Mouse (Mus musculus) heart, adult 8-10 months (tissue): ENCODE results near the gene Kdm7a. TPM values are rescaled to one million over a fixed set of nuclear protein-coding genes. Genes with fewer than 3 reads are reported as not detected.
A peak's percentile ranks its signal among the peaks of the same experiment; 100 is the strongest.

Experiments
- DNase-seq: peaks from one replicate; pipeline ENCODE4 v3.0.0; 2022; ENCODE audit warnings: low spot score
- total RNA-seq, 4 experiments: library from RNA; stranded (reverse); gene quantifications; 2 replicates each; pipeline ENCODE4 v1.2.4; 2022

Gene Kdm7a
- total RNA-seq, 4 experiments from 2014 or later: 16.9 to 20.8 (median 18.9) TPM

DNA sequence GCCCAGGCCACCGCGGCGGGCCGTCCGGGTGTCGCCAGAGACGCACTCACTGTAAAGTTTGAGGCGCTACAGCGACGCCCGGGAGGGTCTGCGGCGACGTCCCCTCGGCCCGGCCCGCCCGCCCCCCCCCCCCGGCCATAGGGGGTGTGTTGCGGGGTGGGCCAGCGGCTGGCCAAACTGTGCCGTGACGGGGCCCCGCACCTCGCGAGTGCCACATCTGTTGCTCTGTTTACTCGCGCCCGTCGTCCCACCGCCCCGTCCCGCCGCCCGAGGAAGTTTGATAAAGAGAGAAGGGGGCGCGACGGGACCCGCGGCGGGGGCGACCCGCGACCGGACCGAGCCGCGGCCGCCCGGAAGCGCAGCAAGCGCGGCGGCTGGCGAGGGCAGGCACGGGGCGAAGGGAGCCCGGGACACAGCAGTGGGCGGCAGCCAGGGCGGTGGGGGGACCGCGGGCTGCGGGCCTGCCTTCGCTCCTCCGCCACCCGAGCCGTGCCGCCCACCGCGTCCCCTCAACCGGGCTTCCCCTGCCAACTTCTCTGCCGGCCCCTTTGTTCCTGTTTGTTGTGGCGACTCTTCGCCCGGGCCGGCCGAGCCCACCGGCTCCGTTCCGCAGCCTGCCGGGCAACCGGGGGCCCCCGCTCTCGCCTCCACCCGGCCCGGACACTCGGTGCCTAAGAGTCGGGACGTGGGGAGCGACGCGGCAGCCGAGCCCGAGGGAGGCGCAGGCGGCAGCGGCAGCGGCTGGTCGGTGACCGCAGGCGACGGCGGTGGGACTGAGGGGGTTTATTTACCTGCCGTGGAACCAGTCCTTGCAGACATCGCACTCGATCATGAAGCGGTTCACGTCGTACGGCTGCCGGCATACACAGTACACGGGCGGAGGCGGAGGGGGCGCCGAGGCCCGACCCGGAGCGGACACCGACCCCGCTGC is 674 bp downstream of the Kdm7a start:
- no peak for DNase-seq

DNA sequence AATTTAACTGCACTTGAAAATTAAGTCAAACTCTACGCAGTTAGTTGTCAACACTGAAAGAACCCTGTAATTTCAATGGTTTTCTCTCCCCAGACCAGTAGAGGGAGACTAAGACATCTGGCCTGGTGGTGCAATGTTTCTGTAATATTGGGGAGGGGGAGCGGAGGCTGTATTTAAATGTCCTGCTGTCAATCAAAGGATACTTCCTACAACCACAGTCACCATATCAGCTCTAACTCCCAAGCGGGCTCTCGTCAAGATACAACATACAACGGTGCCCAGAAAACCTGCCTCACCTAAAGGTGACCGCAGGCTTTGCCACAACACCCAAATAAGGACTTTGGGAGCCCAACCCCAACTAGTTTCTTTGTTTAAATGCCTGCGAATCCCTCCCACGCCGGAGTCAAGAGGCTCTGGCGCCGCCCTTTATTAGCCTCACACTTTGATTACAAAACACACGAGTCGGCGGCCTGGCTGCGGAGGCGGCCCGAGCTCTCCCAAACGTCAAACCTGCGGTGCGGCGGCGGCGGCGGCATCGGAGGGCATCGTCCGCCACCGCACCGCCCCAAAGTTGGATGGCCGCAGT is 1.4 kb downstream of the Kdm7a start:
- DNase-seq: peak; percentile 81

DNA sequence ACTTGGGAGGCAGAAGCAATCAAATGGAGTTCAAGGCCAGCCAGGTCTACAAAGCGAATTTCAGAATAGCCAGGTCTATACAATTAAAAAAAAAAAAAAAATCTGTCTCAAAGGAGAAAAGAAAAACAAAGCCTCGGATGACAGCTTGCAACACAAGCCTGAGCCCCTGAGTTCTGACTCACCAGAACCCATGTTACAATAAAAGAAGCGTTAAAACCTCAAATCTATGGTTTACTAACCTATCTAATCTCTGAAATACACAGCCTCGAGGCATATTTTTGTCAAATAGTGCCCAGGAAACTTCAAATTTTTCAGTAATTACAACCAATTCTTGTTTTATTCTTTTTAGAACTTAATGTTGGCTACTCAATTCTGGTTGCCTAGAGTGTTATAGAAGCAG is 2.1 kb downstream of the Kdm7a start:
- DNase-seq: no peak

DNA sequence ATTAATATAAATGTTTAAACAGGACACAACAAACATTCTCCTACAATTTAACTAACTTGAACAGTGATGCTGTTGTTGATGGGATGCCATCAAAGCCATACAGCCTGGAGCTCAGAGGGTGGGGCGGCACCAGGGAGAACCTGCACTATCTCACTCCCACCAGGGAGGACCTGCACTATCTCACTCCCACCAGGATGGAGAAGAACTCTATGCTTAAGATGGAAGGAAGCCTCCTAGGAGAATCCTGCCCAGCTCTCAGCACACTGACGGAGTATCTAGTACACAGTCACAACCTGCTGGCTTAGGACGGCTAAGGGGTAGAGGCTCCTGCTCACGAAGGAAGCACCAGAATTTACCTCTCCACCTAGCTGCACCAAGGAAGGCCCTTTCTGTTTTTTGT is 3.4 kb downstream of the Kdm7a start:
- no peak for DNase-seq

DNA sequence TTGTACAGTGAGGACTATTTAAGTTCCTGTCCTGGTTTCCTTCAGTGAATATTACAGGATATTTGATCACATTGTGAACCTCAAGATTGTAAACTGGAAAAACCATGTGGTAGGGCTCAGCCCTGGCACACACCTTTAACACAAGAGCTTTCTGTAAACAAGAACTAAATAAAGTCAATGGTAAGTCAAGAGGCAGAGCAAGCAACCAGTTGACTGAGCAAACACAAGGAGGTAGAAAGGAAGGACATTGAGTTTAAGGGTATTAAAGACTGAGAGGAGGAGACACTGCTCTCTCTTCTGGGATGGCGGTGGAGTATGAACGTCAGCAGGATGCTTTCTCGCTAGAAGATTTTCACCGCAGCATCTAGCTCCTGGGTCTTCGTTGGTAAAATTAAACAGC is 13.6 kb downstream of the Kdm7a start:
- DNase-seq: no peak

DNA sequence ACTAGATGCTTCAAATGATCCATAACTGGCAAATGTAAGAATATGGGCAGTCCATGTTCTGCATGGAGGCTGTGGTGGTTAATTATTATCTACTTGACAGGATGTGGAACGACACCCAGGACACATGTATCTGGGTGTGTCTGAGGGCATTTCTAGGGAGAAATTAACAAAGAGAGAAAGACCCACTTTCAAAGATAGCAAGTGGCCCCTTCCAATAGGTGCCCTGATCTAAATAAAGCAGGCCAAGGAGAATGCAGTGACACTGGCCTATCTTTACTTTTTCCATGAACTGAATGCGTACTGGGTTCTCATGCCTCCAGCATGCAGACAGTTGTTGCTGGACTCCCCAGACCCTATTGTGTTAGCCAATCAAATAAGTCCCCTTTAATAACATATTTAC is 15.1 kb downstream of the Kdm7a start:
- no peak for DNase-seq

DNA sequence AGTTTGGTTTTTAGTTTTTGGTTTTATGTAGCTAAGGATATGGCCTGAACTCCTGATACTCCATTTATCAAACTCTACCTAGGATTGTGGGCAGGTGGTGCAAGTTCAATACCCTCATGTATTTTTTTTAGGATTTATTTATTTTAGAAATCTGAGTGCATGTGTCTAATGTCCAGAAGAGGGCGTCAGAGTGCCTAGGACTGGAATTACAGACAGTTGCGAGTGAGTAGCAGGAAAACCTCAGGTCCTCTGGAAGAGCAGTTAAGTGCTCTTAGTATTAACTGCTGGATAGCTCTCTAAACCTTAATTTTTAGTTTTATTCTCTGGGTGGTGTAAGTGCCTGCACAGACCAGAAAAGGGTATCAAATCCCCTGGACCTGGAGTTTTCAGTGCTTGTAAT is 19.4 kb downstream of the Kdm7a start:
- DNase-seq: no peak

DNA sequence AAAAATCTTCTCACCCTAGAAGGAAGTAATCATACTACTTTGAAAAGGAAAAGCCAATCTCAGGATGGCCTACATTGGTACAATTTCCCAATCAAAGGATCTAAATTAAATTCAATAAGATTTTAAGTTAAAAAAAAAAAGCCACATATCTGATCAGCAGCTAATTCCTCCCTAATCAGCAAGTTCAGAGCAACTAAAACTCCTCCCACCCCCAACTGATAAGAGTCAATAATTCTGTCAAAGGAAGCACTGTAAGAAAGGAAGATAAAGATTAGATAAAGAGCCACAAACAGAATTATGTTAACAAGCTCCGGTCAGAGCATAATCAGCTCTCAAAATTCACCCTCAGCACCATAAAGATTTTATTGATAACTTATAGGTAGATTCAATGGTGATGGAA is 37.5 kb downstream of the Kdm7a start:
- no peak for DNase-seq

DNA sequence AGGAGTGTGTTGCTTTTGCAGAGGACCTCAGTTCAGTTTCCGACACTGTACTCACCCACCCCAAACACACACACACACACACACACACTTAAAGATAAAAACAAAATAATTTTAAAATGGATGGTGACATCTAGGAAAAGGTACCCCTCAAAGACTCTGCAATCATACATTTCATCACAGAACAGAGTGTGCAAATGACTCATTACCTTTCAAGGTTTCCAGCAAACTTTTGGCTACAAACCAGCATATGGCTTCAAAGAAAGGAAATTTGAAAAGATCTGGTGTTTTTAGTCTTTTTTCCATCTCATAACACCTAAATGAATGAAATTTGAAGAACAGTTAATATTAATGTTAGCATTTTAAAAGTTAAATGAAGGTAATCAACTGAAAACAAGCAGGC is 41.7 kb downstream of the Kdm7a start:
- no peak for DNase-seq

DNA sequence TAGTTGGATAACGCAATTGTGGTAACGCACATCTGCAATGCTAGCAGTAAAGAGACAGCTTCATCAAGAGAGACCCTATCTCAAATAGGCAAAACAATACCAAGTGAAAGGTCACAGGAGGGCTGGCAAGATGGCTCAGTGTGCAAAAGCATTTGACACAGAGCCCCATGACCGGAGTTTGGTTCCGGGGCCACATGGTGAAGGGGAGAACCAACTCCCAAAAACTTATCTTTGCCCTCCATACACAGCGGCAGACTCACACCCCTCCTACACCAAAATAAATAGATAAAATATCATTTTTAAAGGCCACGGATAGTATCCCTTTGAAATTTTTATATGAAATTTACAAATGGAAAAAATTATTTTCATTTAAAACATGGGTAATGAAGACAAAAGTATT is 44.6 kb downstream of the Kdm7a start:
- DNase-seq: no peak

DNA sequence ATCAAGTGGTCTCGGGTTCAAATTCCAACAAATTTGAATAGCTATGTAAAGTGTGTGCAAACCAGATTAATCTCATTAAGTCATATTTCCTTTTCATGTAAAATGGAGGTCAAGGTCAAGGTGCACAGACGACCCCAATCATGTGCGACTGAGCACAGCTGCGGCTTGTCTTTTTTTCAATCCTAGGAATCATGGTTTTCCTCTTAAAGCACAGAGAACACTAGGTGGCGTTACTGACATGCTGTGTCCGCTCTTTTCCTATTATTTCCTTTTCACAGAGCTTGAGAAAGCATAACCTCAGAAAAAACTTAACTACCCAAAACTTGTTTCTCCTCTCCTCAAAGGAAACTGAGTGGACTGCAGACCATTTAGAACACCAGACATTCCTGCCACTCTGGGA is 60.5 kb downstream of the Kdm7a start:
- no peak for DNase-seq

DNA sequence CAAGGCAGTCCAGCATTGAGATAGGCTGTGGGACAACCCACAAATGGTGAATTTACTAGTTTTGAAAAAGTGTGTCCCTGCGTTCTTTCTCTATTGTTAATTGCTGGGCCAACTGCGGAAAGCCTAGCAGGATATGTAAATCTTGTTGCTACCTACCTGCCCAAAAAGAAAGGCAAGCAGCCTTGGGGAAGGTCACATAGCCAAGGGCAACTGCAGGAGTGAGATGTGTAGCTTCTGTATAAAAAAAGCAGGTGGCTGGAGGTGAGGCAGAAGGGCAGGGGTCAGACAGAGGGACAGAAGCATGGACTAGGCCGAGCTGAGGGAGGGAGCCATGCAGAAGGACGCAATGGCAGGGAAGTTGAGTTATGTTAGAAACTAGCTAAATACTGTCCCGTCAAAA is 74.0 kb downstream of the Kdm7a start:
- no peak for DNase-seq

DNA sequence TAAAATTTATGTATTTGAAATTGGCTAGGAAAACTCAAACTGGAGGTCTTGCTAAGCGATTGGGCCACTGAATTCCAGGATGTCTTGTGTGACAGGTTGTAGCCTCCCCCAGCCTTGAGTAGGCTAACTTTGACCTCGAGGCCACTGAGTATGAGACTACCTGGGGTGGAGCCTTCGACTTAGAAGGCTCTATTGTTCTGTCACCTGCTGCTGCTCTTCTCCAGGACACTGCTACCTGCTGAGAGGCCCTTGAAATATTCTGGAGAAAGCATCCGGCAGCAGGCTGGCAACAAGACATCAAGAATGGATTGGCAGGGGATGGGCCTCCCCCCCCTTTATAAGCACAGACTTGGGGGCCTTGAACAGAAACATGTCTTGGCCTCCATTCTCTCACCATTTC is 75.1 kb downstream of the Kdm7a start:
- no peak for DNase-seq

DNA sequence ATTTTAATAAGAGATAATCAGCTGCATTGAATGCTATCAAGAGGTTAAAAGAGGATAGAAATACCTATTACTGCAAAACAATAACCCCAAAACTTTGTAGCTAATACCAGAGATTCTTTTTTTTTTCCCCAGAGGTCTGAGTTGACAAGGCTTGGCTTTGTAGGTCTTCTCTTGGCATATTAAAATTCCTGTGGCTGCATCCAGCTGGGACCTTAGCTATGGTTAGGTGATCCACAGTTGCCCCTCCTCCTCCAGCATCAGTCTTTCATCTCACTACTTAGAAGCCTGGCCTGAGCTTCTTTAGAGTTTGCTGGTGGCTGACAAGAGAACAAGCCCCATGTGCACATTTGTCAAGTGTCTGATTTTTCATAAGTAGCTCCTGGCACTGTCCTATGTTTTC is 81.9 kb downstream of the Kdm7a start:
- DNase-seq: no peak

DNA sequence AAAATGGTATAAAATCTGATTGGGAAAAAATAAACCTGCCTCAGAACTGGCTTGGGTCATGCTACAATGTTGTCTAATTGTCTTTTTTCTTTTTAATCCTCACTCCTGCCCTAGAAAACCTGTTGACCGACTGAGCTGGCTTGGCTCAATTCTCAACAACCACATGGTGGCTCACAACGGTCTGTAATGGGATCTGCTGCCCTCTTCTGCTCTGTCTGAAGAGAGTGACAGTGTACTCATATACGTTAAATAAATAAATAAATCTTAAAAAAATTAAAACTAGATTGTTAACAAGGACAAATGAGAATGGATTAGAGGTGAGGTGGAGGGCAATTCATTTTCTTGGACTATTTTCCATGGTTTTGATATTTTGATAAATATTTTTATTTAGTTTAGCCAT is 85.9 kb downstream of the Kdm7a start:
- DNase-seq: no peak

DNA sequence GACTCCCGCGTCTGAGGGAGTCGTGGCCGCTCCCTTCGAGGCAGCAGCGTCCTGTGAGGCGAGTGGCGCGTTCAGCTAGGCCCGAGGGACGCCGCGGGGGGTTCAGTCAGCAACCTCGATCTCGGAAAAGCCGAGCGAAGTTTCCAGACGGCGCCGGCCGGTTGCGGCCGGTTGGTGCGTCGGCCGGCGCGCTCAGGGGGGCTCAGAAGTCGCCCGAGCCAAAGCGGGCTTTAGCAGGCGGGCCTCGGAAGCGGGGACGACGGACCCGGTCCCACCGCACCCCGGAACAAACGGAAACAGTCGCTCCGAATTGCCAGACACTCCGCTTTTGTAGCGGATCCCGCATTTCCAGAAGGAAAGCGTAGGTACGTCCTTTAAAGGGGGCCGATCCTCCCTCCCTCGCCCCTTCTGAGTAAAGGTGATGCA is 88.1 kb downstream of the Kdm7a start:
- DNase-seq: peak; percentile 34

DNA sequence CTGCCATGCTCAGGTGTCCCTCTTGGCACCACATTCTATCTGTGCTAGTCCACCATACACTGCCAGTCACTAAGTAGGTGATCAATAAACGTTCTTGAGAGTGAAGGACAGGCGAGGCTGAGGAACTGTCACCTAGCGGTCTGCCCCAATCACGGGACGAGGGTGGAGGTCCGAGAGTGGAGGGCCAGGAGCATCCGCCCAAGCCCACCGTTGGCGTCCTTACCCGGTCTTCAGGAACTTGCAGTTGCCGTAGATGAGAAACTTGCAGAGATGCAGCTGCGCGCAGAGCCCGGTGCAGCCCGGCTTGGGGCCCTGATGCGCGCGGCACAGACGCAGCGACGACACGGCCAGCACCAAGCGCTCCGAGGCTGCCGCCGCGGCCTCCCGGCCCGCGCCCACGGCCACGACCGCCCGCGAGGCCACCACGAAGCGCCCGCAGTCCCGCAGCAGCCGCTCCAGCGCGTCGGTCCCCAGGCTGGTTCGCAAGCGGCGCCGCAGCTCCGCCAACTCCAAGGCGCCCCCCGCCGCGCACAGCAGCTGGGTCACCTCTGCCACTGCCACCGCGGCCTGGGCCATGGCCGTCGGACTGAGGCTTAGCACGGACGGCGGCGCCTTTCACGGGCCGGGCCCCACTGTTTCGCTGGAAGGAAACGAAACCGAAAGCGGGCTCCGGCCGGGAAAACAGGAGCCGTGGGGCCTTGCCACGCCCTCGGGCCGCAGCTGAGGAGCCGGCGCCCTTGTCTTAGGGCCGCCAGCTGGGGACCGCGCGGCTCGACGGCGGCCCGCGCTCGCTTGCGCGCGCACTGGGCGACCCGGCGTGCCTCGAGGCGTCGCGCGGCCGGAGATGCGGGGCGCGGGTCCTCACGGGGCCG is 88.8 kb downstream of the Kdm7a start, which contains the start of gene Parp12:
Gene Parp12, minus strand, starts transcription at position 766 of the 872 bp plus-strand sequence.
- DNase-seq: peak; percentile 85

DNA sequence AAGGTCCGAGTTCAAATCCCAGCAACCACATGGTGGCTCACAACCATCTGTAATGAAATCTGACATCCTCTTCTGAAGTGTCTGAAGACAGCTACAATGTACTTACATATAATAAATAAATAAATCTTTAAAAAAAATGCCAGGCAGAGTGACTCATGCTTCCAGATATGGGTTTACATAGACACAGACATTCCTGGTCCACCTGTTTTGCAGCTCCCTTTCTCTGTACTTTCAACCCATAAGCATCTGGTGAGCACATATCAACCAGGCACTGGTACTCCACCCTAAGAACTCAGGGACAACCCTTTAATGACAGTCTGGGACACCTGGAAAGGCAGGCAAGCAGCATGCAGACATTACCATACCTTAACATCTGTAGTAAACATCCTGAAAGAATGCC is 91.2 kb downstream of the Kdm7a start:
- no peak for DNase-seq

DNA sequence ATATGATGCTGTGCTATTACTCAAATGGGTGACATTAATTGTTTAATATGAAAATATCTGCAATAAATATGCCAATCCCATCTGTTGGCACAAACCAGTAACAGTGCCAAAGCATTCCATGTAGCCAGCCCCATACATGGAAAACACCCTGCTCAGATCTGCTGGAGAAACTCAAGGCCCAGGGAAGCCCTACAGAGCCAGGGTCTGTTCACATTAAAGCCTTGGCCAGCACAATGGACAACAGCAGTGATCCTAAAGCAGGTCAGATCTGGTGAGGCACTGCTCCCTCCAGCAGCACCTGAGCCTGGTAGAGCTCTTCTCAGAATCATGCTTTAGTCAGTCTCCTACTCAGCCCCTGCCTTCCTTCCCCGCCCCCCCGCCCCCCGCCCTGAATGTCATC is 93.4 kb downstream of the Kdm7a start:
- no peak for DNase-seq

DNA sequence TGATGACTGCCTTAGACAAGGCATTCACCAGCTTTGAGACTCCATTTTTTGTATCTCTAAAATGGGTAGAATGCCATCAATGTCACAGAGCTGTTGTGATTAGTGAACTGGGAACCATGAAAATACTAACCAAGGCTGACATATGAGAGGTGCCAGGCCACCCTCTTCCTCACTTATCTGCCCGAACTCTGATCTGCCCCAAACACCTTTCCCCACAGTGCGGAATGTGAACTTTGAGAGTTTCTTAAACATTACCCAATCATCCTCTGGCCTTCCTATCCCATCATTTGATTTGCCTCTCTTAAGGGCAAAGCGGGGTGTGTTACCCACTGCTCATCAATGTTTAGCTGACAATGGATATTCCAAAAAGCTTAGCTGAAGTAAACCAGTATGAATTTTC is 93.9 kb downstream of the Kdm7a start:
- no peak for DNase-seq

DNA sequence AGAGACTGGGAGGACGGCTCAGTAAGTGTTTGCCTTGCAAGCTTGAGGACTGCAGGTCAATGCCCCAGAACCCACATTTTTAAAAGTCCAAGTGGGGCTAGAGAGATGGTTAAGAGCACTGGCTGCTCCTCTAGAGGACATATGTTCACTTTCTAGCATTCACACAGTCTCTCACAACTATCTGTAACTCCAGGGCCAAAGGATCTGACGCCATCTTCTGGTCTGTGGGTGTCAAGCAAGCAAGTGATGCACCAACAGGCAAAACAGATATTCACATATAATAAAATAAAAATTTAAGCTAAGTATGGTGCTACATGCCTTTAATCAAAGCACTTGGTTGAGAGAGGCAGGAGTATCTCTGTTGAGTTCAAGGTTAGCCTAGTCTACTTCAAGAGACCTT is 99.8 kb downstream of the Kdm7a start:
- DNase-seq: no peak

DNA sequence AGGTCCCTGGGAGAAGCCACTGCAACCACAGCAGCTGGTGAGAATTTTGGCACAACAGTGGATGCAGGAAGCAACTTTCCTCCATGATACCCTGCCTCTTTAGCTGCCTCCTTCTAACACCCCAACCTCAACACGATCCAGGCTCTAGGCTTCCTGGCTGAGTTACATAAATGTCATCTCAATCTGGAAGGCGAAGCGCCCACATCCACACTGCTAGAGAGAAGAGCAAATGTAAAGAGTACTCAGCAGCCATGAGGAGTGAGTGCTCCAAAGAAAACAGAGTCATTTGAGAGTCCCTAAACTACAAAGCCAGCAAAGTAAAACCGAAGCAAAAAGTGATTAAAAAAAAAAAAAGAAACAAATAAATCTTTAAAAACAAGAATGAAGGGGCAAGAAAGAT is 102.0 kb downstream of the Kdm7a start:
- DNase-seq: no peak
